Mouse (Mus musculus): ENCODE results near the gene Flt3l. TPM values are rescaled to one million over a fixed set of nuclear protein-coding genes. Genes with fewer than 3 reads are reported as not detected.

The Flt3l gene
- polyA plus RNA-seq, 1 experiment from 2014 or later, result 2.3 TPM

DNA sequence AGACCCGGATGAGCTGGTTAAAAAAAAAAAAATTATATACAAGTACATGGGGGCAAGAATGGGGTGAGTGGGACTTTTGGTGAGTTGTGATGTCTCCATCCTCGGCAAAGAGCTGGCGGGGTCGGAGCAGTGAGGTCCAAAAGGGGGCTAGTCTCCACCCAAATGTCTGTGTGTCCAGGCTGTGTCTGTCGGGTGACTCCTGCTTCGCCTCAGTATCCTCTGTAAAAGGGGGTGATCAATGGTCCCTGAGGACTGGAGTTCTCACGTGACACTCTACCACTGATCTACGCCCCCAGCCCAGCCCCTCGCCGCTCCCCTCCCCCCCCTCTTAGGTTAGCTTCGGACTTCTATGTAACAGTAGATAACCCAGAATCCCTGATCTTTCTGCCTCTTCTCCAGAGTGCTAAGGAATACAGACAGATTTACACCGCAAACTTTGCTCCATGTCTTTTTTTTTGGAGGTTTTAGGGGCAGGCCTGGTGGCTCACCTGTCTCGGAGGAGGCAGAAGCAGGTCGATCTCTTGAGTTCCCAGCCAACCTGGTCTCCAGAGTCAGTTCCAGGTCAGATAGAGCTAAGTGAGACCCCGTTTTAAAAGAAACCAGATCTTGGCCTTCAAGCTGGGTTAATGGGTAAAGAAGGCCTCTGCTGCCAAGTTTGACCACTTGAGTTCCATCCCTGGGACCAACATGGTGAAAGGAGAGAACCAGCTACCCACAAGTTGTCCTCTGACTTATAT, 6.3 kb downstream of the Flt3l start:
- ATAC-seq, result no peak
- H3K4me1 ChIP-seq (ENCODE audit: insufficient read depth), result peaks cover 35% of the 10 kb centered on the region
- 50% methylated on average over 15 of the region's 15 CpGs for WGBS (ENCODE audit: insufficient replicate concordance)

DNA sequence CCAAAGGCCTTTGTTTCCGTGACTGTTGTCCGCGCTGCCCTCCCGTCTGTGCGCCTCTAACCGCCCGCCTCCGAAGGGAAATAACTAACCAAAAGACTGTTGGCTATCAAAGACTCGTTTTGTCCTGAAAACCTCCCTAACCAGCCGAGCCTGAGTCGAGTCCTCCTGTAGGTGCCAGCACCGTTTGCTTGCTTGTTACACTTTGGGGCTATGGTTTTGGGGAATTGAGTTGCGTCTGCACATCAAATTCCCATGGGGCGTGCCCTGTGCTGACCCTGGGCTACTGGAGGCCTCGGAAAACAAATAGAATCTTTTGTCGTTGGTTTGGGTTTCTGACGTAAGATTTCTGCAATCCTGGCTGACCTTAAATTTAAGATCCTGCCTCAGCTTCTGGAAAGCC, 6.9 kb downstream of the Flt3l start:
- no peak for TF ChIP-seq CTCF (IDR thresholded peaks at IDR 0.05; ENCODE audit: low read depth)
- no peak for TF ChIP-seq EP300 (IDR thresholded peaks at IDR 0.05; ENCODE audit: low read depth)
- no peaks in the 10 kb centered on the region for H3K9me3 ChIP-seq (ENCODE audit: low read length)
- WGBS (ENCODE audit: insufficient replicate concordance), result 2% methylated on average over 17 of the region's 17 CpGs
- H3K4me1 ChIP-seq (ENCODE audit: insufficient read depth), result peaks cover 38% of the 10 kb centered on the region
- peaks cover 23% of the 10 kb centered on the region for H3K36me3 ChIP-seq (replicated peaks; ENCODE audit: insufficient read depth, low read length)
- no peak for DNase-seq
- H3K27ac ChIP-seq (ENCODE audit: low read depth), result peak overlapping the region; percentile 83
- peak overlapping the region; percentile 98 for H3K4me3 ChIP-seq (ENCODE audit: low read depth, low read length)
- no peaks in the 10 kb centered on the region for H3K27me3 ChIP-seq (ENCODE audit: insufficient read depth, low read length)
- ATAC-seq, result peak; percentile 1
- H3K9ac ChIP-seq (replicated peaks), result peak overlapping the region; percentile 73
- peak overlapping the region; percentile 94 for H3K4me2 ChIP-seq (ENCODE audit: low read depth, low read length)

More for the DNA sequence above, 6.3 kb downstream of the Flt3l start:
- peak overlapping the region; percentile 83 for H3K27ac ChIP-seq (ENCODE audit: low read depth)
- no peaks in the 10 kb centered on the region for H3K9me3 ChIP-seq (ENCODE audit: low read length)
- peak overlapping the region; percentile 94 for H3K4me2 ChIP-seq (ENCODE audit: low read depth, low read length)
- peak overlapping the region; percentile 73 for H3K9ac ChIP-seq (replicated peaks)
- TF ChIP-seq EP300 (IDR thresholded peaks at IDR 0.05; ENCODE audit: low read depth) (no peak), CTCF (IDR thresholded peaks at IDR 0.05; ENCODE audit: low read depth) (no peak)
- H3K36me3 ChIP-seq (replicated peaks; ENCODE audit: insufficient read depth, low read length), result peaks cover 23% of the 10 kb centered on the region
- no peaks in the 10 kb centered on the region for H3K27me3 ChIP-seq (ENCODE audit: insufficient read depth, low read length)
- H3K4me3 ChIP-seq (ENCODE audit: low read depth, low read length), result peak overlapping the region; percentile 98
- DNase-seq, result no peak

DNA sequence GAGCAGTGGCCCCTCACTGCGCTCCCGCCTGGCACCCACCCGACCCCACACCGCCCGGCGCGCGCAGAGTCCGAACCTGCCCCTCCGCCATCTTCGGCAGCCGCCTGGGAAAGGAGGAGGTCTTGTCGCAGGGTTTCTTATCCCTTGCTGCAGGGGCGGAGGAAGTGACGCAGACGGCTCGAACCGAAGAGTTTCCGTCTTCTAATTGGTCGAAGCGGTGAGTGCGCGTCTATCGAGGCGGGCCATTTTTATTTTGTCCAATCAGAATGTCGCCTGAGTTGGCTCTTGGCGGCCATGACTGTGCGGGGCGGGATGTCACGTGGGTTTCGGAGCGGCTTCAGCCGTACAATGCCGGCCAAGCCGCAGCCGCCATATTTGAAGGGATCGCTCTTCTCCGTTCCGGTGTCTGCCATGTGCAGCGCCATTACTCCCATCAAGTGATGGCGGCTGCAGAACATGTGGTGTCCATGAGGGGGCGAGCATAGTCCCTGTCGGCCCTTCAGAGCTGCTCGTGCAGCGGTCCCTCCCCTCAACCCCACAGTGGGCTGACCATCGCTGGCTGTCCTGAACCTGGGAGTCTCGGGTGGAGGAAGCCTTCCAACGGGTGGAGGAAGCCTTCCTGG, 7.5 kb downstream of the Flt3l start, which contains the start of gene Rpl13a:
TSS of gene Rpl13a (minus strand) at position 138 of the 623 bp plus-strand sequence.
- Histone ChIP-seq H3K27me3 (ENCODE audit: insufficient read depth, low read length) (no peaks in the 10 kb centered on the region), H3K9me3 (ENCODE audit: low read length) (no peaks in the 10 kb centered on the region), H3K9ac (replicated peaks) (peak within 1 kb of the TSS; percentile 99), H3K4me1 (ENCODE audit: insufficient read depth) (peaks cover 38% of the 10 kb centered on the region), H3K4me2 (ENCODE audit: low read depth, low read length) (peak within 1 kb of the TSS; percentile 94), H3K36me3 (replicated peaks; ENCODE audit: insufficient read depth, low read length) (peaks cover 23% of the 10 kb centered on the region), H3K4me3 (ENCODE audit: low read depth, low read length) (peak within 1 kb of the TSS; percentile 98), H3K27ac (ENCODE audit: low read depth) (peak within 1 kb of the TSS; percentile 92)
- under 1% methylated on average over 46 of the region's 48 CpGs for WGBS (ENCODE audit: insufficient replicate concordance)
- ATAC-seq (peak; percentile 86), DNase-seq (peak; percentile 97)
- TF ChIP-seq CTCF (IDR thresholded peaks at IDR 0.05; ENCODE audit: low read depth) (peak; percentile 89), EP300 (IDR thresholded peaks at IDR 0.05; ENCODE audit: low read depth) (peak; percentile 55; the same call in 1 of the 2 replicates)

DNA sequence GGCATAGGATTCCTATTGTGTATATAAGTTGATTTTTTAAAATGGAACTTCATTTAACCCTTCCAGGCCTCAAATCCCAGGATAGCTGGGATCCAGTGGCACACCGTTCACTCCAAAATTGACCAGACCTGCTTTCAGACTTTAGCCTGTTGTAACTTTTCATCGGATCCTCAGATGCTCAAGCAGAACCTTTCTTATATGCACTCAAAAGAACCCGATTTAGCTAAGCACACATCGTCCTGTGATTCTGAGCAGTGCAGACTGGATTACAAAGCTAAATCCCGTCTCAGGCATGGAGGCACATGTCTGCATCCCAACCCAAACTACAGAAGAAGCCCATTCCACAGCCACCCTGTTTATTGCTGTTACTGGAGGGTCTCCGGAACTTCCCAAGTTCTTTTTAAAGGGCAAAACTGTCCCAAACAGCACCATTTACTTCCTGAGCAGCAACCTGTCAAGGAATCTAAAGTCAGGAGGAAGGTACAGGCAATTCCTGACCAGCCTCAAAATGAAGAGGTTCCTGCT, 8.5 kb downstream of the Flt3l start:
- H3K27ac ChIP-seq (ENCODE audit: low read depth), result peak overlapping the region; percentile 92
- H3K4me1 ChIP-seq (ENCODE audit: insufficient read depth), result peaks cover 46% of the 10 kb centered on the region
- DNase-seq (no peak), ATAC-seq (no peak)
- WGBS (ENCODE audit: insufficient replicate concordance), result 3% methylated on average over 6 of the region's 6 CpGs
- H3K4me2 ChIP-seq (ENCODE audit: low read depth, low read length), result peak overlapping the region; percentile 93
- H3K4me3 ChIP-seq (ENCODE audit: low read depth, low read length), result peak overlapping the region; percentile 98
- peaks cover 25% of the 10 kb centered on the region for H3K36me3 ChIP-seq (replicated peaks; ENCODE audit: insufficient read depth, low read length)
- TF ChIP-seq CTCF (IDR thresholded peaks at IDR 0.05; ENCODE audit: low read depth), result no peak
- no peak for TF ChIP-seq EP300 (IDR thresholded peaks at IDR 0.05; ENCODE audit: low read depth)
- H3K9ac ChIP-seq (replicated peaks), result peak overlapping the region; percentile 99
- no peaks in the 10 kb centered on the region for H3K9me3 ChIP-seq (ENCODE audit: low read length)
- H3K27me3 ChIP-seq (ENCODE audit: insufficient read depth, low read length), result no peaks in the 10 kb centered on the region

DNA sequence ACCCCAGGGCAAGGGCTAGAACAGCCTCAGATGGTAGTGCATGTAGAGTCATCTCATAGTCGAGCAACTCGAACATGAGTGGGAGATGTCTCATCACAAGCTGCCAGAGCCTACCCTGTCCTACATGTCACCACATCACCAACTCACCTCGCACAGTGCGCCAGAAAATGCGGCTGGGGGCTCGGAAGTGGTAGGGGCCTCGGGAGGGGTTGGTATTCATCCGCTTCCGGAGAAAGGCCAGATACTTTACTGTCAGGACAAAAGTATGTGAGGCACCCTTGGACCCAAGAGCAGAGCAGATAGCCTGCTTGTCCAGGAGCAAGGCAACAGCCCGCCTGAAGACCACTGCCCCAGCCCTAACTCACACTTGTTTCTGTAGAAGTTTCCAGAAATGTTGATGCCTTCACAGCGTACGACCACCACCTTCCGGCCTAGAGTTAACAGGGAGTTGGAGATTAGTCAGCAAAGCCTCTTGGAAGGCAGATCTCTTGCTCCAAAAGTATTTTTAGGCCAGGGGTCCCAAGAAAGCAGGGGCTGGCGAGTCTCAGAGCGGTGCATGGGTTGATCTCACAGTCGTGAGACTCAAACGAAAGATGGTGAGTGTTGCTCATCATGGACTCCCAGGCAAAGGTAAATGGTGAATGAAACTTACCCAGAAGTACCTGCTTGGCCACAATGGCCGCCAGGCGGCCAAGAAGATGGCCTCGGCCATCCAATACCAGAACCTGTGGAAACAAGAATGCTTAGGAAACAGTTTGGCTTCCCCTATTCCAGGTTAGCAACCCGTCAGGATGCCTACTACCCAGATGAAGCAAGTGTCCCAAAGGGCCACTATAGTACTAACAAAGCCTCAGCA, 9.2 kb downstream of the Flt3l start:
- WGBS (ENCODE audit: insufficient replicate concordance), result 24% methylated on average over 21 of the region's 21 CpGs
- DNase-seq, result no peak
- no peaks in the 10 kb centered on the region for H3K27me3 ChIP-seq (ENCODE audit: insufficient read depth, low read length)
- H3K4me1 ChIP-seq (ENCODE audit: insufficient read depth), result peaks cover 52% of the 10 kb centered on the region
- H3K4me2 ChIP-seq (ENCODE audit: low read depth, low read length), result peak overlapping the region; percentile 93
- H3K4me3 ChIP-seq (ENCODE audit: low read depth, low read length), result peak overlapping the region; percentile 98
- H3K9me3 ChIP-seq (ENCODE audit: low read length), result no peaks in the 10 kb centered on the region
- TF ChIP-seq EP300 (IDR thresholded peaks at IDR 0.05; ENCODE audit: low read depth) (no peak), CTCF (IDR thresholded peaks at IDR 0.05; ENCODE audit: low read depth) (peak; percentile 42)
- peaks cover 31% of the 10 kb centered on the region for H3K36me3 ChIP-seq (replicated peaks; ENCODE audit: insufficient read depth, low read length)
- peak overlapping the region; percentile 99 for H3K9ac ChIP-seq (replicated peaks)
- peak overlapping the region; percentile 92 for H3K27ac ChIP-seq (ENCODE audit: low read depth)
- no peak for ATAC-seq

All from liver, postnatal 0 days (tissue).